Mouse (Mus musculus): Measurements from ENCODE around the gene Arpc1a.

The Arpc1a gene

DNA sequence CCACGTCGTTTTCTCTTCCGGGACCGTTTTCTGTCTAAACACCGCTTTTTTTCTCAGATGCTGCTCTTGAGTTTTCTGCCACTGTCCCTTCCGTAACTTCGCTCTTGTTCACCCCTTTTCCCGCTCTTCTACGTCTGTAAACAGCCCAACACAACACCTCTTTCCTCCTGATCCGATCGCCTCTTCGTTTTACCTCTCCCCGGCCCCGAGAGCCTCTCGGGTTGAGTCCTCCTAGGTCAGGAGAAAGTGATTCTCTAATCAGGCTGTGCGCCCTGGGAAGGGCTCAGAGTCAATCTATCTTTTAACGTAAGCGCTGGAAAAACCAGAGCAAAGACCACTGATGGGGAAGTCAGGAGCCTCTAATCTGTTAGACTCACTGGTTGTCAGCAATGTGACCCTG lies 57.0 kb downstream of the Arpc1a start:
- DNase-seq (ENCODE audit: low spot score in 2 of 2), result no peak

DNA sequence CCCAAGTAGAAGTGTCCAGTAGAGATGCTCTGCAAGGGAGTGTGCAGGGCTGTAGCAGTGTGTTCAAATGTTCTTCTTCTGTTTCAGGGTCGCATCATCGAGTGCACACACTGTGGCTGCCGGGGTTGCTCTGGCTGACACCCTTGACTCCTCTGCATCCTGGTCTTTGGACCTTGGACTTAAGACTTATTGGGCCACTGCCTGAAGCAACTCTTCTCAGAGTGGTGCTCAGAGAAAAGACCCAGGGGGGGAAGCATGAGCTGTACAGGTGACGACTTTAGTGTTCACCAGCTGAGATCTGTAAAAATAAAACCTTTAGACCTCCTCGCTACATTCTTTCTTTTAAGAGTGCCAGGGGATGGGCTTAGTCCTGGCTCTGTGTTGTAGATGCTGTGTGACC lies 64.1 kb downstream of the Arpc1a start:
- no peak for DNase-seq (ENCODE audit: low spot score in 2 of 2)

DNA sequence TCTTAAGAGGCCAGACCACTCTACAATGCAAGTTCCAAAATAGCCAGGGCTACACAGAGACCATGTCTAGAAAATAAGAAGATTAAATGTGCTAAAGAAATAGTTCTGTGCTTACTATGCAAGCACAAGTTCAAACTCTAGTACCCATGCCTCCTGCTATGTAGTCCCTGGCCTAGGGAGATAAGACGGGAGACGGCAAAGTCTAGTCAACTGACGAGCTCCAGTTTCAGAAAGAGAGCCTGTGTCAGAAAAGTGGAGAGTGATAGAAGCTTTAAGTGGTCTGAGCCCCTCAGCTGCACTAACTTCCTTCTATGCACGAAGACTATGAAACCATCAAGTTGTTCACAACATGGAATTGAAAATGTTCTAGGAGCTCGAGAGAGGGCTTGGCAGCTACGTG lies 65.7 kb downstream of the Arpc1a start:
- no peak for DNase-seq (ENCODE audit: low spot score in 2 of 2)

DNA sequence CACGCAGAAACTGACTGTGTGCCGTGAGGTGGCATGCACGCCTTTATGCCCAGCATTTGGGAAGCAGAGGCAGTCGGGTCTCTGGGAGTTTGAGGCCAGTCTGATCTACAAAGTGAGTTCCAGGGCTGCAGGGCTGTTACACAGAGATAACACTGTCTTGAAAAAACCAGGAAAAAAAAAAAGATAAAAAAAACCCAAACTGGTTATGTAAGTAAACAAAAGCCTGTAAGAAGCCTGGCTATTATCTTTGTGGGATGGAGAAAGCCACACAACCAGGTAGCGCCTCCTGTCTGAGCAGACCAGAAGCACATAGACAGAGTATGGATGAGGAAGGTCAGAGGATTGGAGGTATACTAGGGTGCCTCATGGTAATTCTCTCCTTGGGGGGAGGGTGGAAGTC lies 69.1 kb downstream of the Arpc1a start:
- DNase-seq (ENCODE audit: low spot score in 2 of 2), result no peak
